Mouse (Mus musculus) liver, embryonic 15.5 days (tissue): ENCODE results near the gene Pdzd8. TPM values are rescaled to one million over a fixed set of nuclear protein-coding genes. Genes with fewer than 3 reads are reported as not detected.

Experiments
- ATAC-seq: fragments of 200-750 bp; cut with Nextera tagmentation; 2 replicates; pipeline ENCODE4 v1.8.0; 2017; ENCODE audit warnings: moderate number of reproducible peaks, mild to moderate bottlenecking, moderate library complexity; ENCODE audit not compliant: insufficient read depth
- H3K27ac ChIP-seq: fragments of 300-500 bp; sonication (generic); replicated peaks from 2 replicates; pipeline ENCODE4 v1.5.1; 2015; ENCODE audit warnings: mild to moderate bottlenecking, inconsistent platforms
- H3K27me3 ChIP-seq: fragments of 300-500 bp; sonication (generic); 2 replicates; pipeline ENCODE4 v1.6.1; 2015; ENCODE audit warnings: mild to moderate bottlenecking, inconsistent platforms
- H3K36me3 ChIP-seq: fragments of 300-500 bp; sonication (generic); replicated peaks from 2 replicates; pipeline ENCODE4 v1.6.1; 2015; ENCODE audit warnings: moderate library complexity, mild to moderate bottlenecking, inconsistent platforms
- H3K4me1 ChIP-seq: fragments of 300-500 bp; sonication (generic); replicated peaks from 2 replicates; pipeline ENCODE4 v1.6.1; 2015; ENCODE audit warnings: inconsistent platforms
- H3K4me2 ChIP-seq: fragments of 300-500 bp; sonication (generic); 2 replicates; pipeline ENCODE4 v1.6.1; 2015; ENCODE audit warnings: moderate library complexity, mild to moderate bottlenecking, inconsistent platforms
- H3K4me3 ChIP-seq: fragments of 300-500 bp; sonication (generic); replicated peaks from 2 replicates; pipeline ENCODE4 v1.5.1; 2015; ENCODE audit warnings: mild to moderate bottlenecking, inconsistent platforms
- H3K9ac ChIP-seq: fragments of 300-500 bp; sonication (generic); 2 replicates; pipeline ENCODE4 v1.6.1; 2015; ENCODE audit warnings: moderate library complexity, mild to moderate bottlenecking, inconsistent platforms
- H3K9me3 ChIP-seq: fragments of 300-500 bp; sonication (generic); replicated peaks from 2 replicates; pipeline ENCODE4 v1.6.1; 2016; ENCODE audit warnings: inconsistent platforms
- WGBS: fragments of 180-500 bp; shearing (Covaris S2); methylation state at CpG from one replicate; pipeline ENCODE4 v1.1.7; 2015; ENCODE audit warnings: mixed read lengths; ENCODE audit not compliant: insufficient replicate concordance; 5-methylcytosine and 5-hydroxymethylcytosine counted together
- polyA plus RNA-seq: library from polyadenylated mRNA; unstranded; fragments of >200 nt; fragmentation: Nextera tagmentation; extraction: Ambion mirVana; gene quantifications from 2 replicates; pipeline ENCODE4 v1.2.1, GENCODE M21; 2015

The Pdzd8 gene
- polyA plus RNA-seq, 1 experiment from 2014 or later = 3.7 TPM

DNA sequence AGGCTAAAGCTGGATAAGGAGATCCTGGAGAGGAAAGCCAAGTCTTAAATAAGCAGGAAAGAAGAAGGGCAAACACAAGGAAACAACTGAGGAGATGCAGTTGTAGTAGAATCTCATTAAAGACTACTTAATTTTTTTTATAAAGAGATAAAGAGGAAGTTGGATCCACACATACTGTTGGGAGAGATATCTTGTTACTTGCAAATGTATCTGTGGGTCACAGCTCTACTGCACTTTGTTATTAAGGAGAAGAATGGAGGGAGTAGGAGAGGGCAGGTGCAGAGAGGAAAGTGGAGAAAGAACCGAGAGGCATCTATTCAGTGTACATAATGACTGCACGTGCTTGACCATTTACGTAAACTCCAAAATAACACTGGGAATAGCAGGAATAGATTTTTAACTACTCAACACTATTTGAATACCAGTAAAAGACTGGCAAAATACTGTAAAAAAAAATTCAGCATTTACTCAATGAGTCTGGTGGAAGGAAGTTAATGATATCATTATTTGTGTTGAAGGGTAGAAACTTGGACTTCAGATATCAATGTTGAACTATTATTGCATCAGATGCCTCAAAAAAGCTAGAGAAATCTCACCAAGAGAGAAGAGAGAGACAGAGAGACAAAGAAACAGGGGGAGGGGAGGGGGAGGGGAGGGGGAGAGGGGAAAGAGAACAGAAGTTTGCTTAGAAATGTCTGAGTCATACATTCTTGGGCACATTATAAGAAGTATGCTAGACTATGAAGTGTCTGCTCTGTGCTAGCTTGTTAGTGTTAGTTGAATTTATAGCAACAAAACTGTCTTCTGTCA is 7.5 kb downstream of the Pdzd8 start:
- no peak overlapping the region for H3K4me3 ChIP-seq
- H3K9me3 ChIP-seq = no peaks in the 10 kb centered on the region
- peaks cover 59% of the 10 kb centered on the region for H3K4me1 ChIP-seq
- H3K27me3 ChIP-seq = no peaks in the 10 kb centered on the region
- H3K36me3 ChIP-seq = peaks cover 13% of the 10 kb centered on the region
- H3K4me2 ChIP-seq = no peak overlapping the region
- no peak overlapping the region for H3K9ac ChIP-seq
- WGBS = 70% methylated on average over 3 of the region's 3 CpGs
- H3K27ac ChIP-seq = no peak overlapping the region
- no peak for ATAC-seq

- no peaks in the 10 kb centered on the region for H3K9me3 ChIP-seq
- H3K27me3 ChIP-seq = no peaks in the 10 kb centered on the region
- no peak overlapping the region for H3K9ac ChIP-seq
- no peak overlapping the region for H3K27ac ChIP-seq
- no peak for ATAC-seq
- 94% methylated on average over 1 of the region's 1 CpGs for WGBS
- H3K4me2 ChIP-seq = no peak overlapping the region
- H3K4me3 ChIP-seq = no peak overlapping the region
- H3K4me1 ChIP-seq = peaks cover 61% of the 10 kb centered on the region
- H3K36me3 ChIP-seq = peaks cover 14% of the 10 kb centered on the region
Observed at GRCm38 (mm10) chr19:59336655-59337054, 8.9 kb downstream of the Pdzd8 start.

DNA sequence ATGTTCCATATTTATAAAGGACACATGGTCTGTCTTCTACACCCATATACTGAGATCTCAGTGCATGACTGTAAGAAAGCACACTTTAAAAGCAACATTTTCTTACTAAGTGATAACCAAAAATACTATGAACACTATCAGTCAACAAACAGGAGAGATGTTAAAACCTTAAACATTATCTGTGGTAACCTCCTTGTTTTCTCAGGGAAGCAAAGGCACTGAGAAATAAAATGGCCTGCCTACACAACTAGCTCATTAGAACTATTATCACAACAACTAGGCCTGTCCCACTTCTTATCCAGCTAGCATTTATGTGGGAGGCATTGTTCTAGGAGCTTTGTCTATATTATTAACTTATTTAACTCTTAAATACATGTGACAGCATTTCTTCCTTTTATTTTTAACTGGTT is 14.8 kb downstream of the Pdzd8 start:
- H3K27ac ChIP-seq = peak overlapping the region; percentile 57; the same call in 1 of the 2 replicates
- no peak overlapping the region for H3K4me3 ChIP-seq
- no peaks in the 10 kb centered on the region for H3K27me3 ChIP-seq
- no peak overlapping the region for H3K9ac ChIP-seq
- H3K4me2 ChIP-seq = peak overlapping the region; percentile 27; the same call in 1 of the 2 replicates
- ATAC-seq = peak; percentile 83
- peaks cover 43% of the 10 kb centered on the region for H3K4me1 ChIP-seq
- peaks cover 13% of the 10 kb centered on the region for H3K36me3 ChIP-seq
- H3K9me3 ChIP-seq = no peaks in the 10 kb centered on the region

DNA sequence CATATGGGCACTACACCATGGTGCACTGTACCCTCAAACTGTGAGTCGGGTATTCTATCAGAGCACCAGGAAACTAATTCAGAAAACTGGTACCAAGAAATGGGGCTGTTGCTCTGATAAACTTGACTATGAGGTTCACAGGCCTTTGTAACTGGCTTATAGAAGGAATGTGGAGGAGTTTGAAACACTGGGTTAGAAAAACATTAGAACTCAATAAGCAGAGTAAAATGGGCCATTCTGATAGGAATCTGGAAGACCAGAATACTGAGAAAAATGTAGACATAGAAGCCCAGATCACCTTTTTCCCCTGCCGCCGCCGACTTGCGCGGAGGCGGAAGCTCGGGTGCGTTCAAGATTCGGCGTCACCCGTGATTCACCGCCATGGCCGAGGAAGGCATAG is 23.6 kb downstream of the Pdzd8 start, which contains the start of gene Rps12-ps3:
Gene Rps12-ps3, plus strand, starts transcription at position 301 of the 400 bp plus-strand sequence.
- no peak within 1 kb of the TSS for H3K27ac ChIP-seq
- no peaks in the 10 kb centered on the region for H3K27me3 ChIP-seq
- no peak within 1 kb of the TSS for H3K4me2 ChIP-seq
- ATAC-seq = no peak
- H3K4me1 ChIP-seq = peaks cover 2% of the 10 kb centered on the region; the same call in 1 of the 2 replicates
- peaks cover 45% of the 10 kb centered on the region for H3K36me3 ChIP-seq
- no peak within 1 kb of the TSS for H3K4me3 ChIP-seq
- H3K9ac ChIP-seq = no peak within 1 kb of the TSS
- 84% methylated on average over 13 of the region's 14 CpGs for WGBS
- no peaks in the 10 kb centered on the region for H3K9me3 ChIP-seq

DNA sequence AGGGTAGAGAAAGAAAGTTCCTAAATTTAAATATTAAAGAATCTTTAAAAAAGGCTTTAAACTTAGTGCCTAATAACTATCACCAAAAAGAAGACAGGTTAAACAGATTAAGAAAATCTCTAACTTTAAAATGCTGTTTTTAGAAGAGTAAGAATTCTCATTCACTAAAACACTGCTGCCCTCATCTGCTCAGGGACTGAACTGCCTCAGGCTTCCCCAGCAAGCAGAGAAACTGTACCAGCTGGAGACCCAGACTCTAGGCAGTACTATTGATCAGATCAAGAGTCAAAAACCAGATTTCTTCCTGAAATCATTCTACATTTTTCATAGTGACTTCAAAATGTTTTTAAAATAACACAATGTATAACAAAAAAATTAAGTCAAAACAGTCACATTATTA is 29.0 kb downstream of the Pdzd8 start:
- Histone ChIP-seq H3K9ac (no peak overlapping the region), H3K27me3 (no peaks in the 10 kb centered on the region), H3K4me2 (no peak overlapping the region), H3K27ac (no peak overlapping the region), H3K9me3 (no peaks in the 10 kb centered on the region), H3K4me3 (no peak overlapping the region), H3K36me3 (peaks cover 34% of the 10 kb centered on the region), H3K4me1 (0 out of 2 replicates have a peak, but pooled peaks cover 2% of the 10 kb centered on the region)
- ATAC-seq = no peak

GRCm38 (mm10) chr19:59315308-59315707 is 30.3 kb downstream of the Pdzd8 start:
- Histone ChIP-seq H3K27me3 (no peaks in the 10 kb centered on the region), H3K9ac (no peak overlapping the region), H3K4me3 (no peak overlapping the region), H3K27ac (no peak overlapping the region), H3K4me2 (no peak overlapping the region), H3K36me3 (peaks cover 31% of the 10 kb centered on the region), H3K4me1 (0 out of 2 replicates have a peak, but pooled peaks cover 2% of the 10 kb centered on the region), H3K9me3 (no peaks in the 10 kb centered on the region)
- no peak for ATAC-seq

DNA sequence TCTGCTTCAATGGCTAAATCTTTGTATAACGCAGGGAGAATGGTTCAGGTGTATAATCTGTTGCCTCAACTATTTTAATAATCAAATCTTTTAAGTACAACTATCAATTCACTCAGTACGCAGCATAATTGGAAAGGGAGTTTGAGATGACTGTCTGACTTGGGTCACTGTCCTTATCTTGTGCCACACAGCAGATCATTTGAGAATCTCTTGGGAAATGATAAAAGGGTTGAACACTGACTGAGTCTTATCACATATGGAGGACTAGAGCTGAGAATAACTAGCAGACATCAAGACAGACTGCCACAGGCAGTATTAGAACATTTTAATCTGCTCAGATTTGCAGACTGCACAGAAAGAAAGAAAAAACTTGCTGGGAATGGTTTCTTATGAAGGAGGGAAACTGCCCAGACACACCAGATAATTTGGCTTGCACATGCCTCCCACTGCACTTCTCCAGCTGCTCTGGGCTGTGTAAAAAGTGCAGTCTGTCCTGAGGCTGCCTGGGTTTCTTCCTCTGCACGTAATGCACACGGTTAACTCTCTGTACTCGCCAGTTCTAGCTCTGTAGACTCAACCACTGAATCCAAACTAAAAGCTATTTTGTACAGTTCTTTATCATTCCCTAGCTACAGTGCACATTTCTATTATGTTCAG is 53.3 kb downstream of the Pdzd8 start:
- Histone ChIP-seq H3K4me3 (no peak overlapping the region), H3K4me2 (no peak overlapping the region), H3K9me3 (no peaks in the 10 kb centered on the region), H3K36me3 (no peaks in the 10 kb centered on the region), H3K27ac (no peak overlapping the region), H3K4me1 (no peaks in the 10 kb centered on the region), H3K27me3 (no peaks in the 10 kb centered on the region), H3K9ac (no peak overlapping the region)
- WGBS = 65% methylated on average over 5 of the region's 5 CpGs
- no peak for ATAC-seq

- H3K4me1 ChIP-seq = no peaks in the 10 kb centered on the region
- 78% methylated on average over 6 of the region's 6 CpGs for WGBS
- H3K9ac ChIP-seq = no peak overlapping the region
- no peak overlapping the region for H3K4me3 ChIP-seq
- no peak for ATAC-seq
- H3K9me3 ChIP-seq = no peaks in the 10 kb centered on the region
- no peak overlapping the region for H3K27ac ChIP-seq
- no peaks in the 10 kb centered on the region for H3K36me3 ChIP-seq
- no peak overlapping the region for H3K4me2 ChIP-seq
- no peaks in the 10 kb centered on the region for H3K27me3 ChIP-seq
Observed at GRCm38 (mm10) chr19:59289811-59290210, 55.8 kb downstream of the Pdzd8 start.

GRCm38 (mm10) chr19:59289042-59289441 is 56.5 kb downstream of the Pdzd8 start:
- ATAC-seq = no peak
- Histone ChIP-seq H3K4me3 (no peak overlapping the region), H3K27me3 (no peaks in the 10 kb centered on the region), H3K9ac (no peak overlapping the region), H3K4me1 (no peaks in the 10 kb centered on the region), H3K4me2 (no peak overlapping the region), H3K9me3 (no peaks in the 10 kb centered on the region), H3K27ac (no peak overlapping the region), H3K36me3 (no peaks in the 10 kb centered on the region)

DNA sequence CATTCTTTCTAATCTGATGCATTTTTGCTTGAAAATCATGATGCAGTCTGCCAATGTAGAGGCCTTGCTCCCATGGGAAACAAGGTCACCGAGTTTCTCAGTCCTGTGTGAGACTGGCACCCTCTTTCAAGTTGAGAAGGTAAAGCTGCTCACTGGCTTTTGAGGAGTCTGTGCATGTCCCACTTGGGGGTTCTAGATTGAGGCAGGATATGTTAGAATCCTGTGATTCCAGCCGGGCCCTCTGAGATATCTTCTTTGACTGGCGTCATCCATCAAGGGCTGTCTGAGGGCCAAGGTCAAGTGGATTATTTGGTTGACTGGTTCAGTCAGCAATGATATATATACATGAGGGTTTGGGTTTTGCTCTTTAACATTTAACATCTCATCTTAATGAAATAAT is 63.6 kb downstream of the Pdzd8 start:
- no peaks in the 10 kb centered on the region for H3K4me1 ChIP-seq

GRCm38 (mm10) chr19:59280841-59281240 is 64.7 kb downstream of the Pdzd8 start:
- no peak overlapping the region for H3K4me3 ChIP-seq
- no peaks in the 10 kb centered on the region for H3K4me1 ChIP-seq
- no peak for ATAC-seq
- no peaks in the 10 kb centered on the region for H3K36me3 ChIP-seq
- no peaks in the 10 kb centered on the region for H3K9me3 ChIP-seq
- H3K9ac ChIP-seq = no peak overlapping the region
- H3K27ac ChIP-seq = no peak overlapping the region
- no peak overlapping the region for H3K4me2 ChIP-seq
- no peaks in the 10 kb centered on the region for H3K27me3 ChIP-seq

More for the DNA sequence above, 63.6 kb downstream of the Pdzd8 start:
- Histone ChIP-seq H3K4me3 (no peak overlapping the region), H3K4me2 (no peak overlapping the region), H3K27me3 (no peaks in the 10 kb centered on the region), H3K9me3 (no peaks in the 10 kb centered on the region), H3K27ac (no peak overlapping the region), H3K9ac (no peak overlapping the region), H3K36me3 (no peaks in the 10 kb centered on the region)
- WGBS = 81% methylated on average over 3 of the region's 3 CpGs
- no peak for ATAC-seq

DNA sequence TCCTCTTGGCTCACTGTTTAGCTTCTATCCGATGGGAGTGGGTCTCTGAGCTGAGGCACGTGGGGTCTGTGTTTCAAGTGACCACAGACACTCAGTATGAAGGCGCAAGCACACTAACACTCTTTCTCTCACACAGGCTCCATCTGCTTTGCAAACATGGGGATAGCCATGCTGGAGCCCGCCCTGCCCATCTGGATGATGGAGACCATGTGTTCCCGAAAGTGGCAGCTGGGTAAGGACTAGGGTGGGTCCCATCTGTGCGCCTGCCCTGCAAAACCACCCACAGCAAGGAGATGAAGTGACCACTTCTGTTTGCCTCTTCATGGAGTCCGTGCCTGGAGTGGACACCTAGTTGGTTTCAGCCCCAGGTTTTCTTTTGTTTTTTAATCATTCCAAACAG is 69.2 kb downstream of the Pdzd8 start:
- H3K9ac ChIP-seq = no peak overlapping the region
- H3K36me3 ChIP-seq = no peaks in the 10 kb centered on the region
- no peak overlapping the region for H3K4me2 ChIP-seq
- 72% methylated on average over 7 of the region's 7 CpGs for WGBS
- ATAC-seq = no peak
- no peaks in the 10 kb centered on the region for H3K9me3 ChIP-seq
- H3K27ac ChIP-seq = no peak overlapping the region
- H3K4me1 ChIP-seq = no peaks in the 10 kb centered on the region
- no peak overlapping the region for H3K4me3 ChIP-seq
- H3K27me3 ChIP-seq = no peaks in the 10 kb centered on the region
